Mouse (Mus musculus) retina, postnatal 1 day (tissue): ENCODE results near the gene Ptges3l.
"Not testable (repeated sequence)": the region's sequence is repeated elsewhere in the genome, so short reads cannot be mapped to it uniquely, and the experiment has no call there.

ENCODE experiments used
- DNase-seq: peaks from one replicate; pipeline ENCODE4 v3.0.0-alpha.2; 2012

Gene Ptges3l

DNA sequence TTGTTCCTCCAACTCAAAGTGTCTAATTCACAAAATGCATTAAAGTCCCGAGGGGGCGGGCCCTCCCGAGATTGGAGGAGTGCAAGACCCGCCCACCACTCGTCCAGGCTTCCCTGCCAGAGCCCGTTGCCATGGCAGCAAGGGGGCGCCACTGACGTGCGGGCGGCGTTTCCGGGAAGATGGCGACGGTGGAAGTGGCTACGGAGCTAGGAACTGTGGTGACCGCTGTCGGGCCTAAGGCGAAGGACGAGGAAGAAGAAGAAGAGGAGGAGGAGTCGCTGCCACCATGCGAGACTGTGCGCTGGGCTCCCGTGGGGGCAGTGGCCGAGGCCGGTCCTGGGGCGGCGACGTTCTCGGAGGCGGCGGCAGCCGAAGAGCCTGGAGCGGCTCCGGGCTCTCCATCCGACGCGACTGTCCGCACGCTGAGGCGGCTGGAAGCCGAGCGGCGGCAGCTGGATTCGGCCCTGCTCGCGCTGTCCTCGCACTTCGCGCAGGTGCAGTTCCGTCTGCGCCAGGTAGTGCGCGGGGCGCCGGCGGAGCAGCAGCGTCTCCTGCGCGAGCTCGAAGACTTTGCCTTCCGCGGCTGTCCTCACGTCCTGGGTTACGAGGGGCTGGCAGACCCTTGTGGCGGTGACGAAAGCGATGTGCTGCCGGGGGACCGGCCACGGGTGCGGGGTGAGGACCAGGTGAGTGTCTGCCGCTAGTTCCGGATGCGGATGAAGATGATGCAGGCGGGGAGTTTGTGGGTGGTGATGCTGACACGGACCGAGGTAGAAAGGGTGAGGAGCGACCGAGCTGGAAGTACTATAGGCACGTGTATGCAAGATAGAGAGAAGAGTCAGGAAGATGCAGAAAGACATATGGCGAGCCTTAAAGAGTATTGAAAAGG is at the start of gene Ptges3l, which contains the start of gene Rundc1:
Gene Ptges3l, minus strand, starts transcription at position 409 of the 889 bp plus-strand sequence.
Gene Rundc1, plus strand, starts transcription at position 161 of the 889 bp plus-strand sequence.
- DNase-seq, result peak; percentile 97

GRCm38 (mm10) chr11:101474298-101474697 is 49.2 kb upstream of the Ptges3l start:
- peak; percentile 18 for DNase-seq

GRCm38 (mm10) chr11:101473686-101474085 is 48.6 kb upstream of the Ptges3l start:
- not testable (repeated sequence) for DNase-seq

DNA sequence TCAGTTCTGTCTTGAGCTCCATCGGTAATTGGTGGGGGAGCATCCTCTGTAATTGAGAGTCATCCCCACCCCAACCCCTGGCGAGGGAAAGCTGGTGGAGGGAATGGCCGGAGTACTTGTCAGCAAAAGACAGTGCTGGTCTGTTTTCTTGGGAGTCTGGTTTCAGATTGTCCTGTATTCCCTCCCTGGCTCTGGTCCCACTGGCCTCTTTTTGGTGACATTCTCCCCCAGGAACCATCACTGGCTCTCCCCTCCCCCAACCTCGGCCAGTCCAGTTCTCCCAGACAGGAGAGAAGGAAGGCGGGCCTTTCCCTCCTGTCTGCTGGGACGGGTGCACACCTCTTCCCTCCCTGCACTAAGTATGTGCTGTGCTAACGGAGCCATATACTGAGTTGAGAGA is 47.2 kb upstream of the Ptges3l start:
- DNase-seq, result peak; percentile 44

- peak; percentile 17 for DNase-seq
These were observed 46.8 kb upstream of the Ptges3l start for GRCm38 (mm10) chr11:101471926-101472325.

DNA sequence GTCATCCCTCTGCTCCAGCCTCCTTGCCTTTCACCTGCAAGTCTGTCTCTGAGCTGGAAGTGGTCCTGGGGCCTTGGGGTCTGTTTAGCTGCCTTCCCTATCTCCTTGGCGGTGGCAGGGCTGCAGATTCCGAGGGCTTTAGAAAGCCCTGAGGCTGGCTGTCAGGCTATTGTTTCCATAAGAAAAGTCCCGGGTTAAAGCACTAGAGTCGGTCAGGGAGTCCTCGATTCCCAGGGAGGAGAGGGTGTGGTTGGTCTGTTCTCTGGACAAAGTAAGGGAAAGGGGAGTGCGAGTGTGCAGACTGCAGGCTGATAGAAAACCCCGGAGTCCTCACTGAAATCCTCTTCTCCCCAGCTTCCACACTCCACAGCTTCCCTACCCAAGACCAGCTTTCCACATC is 45.1 kb upstream of the Ptges3l start:
- no peak for DNase-seq

GRCm38 (mm10) chr11:101469155-101469554 is 44.0 kb upstream of the Ptges3l start:
- no peak for DNase-seq

- DNase-seq, result no peak
These were observed 43.6 kb upstream of the Ptges3l start for GRCm38 (mm10) chr11:101468731-101469130.

DNA sequence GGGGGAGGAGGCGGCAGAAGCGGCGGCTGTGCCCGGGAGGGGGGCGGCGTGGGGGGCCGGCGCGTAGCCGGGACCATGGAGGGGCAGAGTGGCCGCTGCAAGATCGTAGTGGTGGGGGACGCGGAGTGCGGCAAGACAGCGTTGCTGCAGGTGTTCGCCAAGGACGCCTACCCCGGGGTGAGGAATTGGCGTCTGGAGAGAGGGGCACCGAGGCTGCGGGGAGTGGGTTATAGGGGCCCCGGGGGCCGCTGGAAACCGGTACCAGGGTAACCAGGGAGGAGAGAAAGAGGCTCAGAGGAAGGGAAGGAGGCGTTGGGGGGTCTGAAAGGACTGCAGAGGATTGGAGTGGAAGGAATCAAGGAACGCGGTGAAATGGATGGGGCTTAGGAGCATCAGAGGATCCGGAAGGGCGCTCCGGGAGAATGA is 43.1 kb upstream of the Ptges3l start:
- DNase-seq, result no peak

DNA sequence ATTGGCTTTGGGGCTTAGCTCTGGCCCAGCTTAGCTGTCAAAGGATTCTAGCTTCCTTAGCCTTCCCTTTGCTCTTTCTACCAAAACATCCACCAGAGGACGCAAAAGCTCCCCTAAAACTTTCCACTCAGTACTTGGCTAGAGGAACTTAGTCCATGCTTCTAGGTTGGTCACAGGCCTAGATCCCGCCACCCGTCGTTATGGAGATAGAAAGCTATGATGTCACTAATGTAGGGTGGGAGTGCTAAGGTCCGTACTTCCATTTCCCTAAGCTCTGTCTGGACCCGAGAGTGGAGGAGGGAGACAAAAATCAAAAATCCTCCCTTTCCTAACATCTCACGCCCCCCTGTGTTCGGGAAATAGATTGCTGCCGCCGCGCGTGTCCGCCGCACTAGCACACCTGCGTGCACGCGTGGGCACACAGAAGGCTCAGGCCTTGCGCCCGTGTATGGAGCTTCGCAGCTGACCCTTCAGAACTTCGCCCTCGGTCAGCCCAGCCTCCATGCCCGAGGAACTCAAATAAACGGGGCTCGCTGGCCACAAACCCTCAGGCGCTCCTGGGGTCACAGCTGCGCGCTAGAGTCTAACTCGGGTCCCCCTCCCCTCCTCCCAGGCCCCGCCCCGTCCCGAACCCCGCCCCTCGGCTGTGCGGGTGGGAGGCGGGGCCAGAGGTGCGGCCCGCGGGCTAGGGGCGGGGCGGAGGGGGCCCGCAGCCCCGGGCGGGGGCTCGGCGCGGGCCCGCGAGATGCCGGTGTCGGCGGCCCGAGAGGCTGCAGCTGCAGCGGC is 42.5 kb upstream of the Ptges3l start:
- peak; percentile 92 for DNase-seq

- DNase-seq, result not testable (repeated sequence)
These were observed 41.4 kb upstream of the Ptges3l start for GRCm38 (mm10) chr11:101466552-101466950.

- peak; percentile 89 for DNase-seq
These were observed 40.9 kb upstream of the Ptges3l start, which contains the start of gene Vat1 for GRCm38 (mm10) chr11:101465869-101466551. Gene Vat1, minus strand, starts transcription at chr11:101466230.

- peak; percentile 68 for DNase-seq
These were observed 40.2 kb upstream of the Ptges3l start for GRCm38 (mm10) chr11:101465101-101465868.

DNA sequence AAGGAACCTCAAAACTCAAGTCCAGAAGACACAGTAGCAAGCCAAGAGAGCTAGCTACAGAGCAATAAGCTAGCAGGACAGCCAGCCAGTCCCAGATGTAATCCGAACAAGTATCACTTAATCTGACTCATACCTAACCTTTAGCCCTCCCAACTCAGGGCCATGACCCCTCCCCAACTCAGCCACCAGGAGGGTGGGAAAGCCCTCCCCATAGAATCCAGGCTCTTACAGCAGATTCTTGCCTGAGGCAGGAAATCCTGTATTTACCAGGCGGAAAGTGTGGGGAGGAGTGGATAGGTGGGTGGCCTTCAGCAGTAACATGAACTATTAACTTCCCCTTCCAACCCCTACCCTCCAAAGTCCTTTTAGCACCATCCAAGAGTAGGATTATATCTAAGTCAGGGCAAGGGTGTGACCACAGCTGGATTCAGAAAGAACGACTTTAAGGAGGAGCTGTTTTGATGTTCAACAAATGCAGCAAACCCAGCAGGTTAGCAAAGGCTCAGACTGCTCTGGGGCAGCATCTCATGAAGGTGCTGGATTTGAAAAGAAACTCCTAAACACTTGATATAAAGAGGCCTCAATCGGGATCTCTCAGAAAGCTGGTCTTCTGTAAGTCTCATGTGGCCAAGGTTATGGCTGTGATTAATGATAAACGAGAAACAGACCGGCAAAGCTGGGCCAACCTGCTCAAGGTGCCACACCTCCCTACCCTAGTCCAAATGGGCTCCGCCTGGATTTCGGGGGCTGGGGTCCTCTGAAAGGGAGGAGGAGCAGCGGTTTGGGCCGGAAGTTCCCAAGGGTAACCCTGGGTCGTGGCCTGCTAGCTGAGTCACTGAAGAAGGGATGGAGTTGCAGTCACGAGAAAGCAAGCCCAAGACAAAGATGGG is 39.3 kb upstream of the Ptges3l start, which contains the start of gene Rnd2:
Gene Rnd2, plus strand, starts transcription at position 789 of the 890 bp plus-strand sequence.
- DNase-seq, result peak; percentile 17

- peak; percentile 88 for DNase-seq
These were observed 37.7 kb upstream of the Ptges3l start for GRCm38 (mm10) chr11:101462583-101463440.

- no peak for DNase-seq
These were observed 37.0 kb upstream of the Ptges3l start for GRCm38 (mm10) chr11:101462141-101462540.

DNA sequence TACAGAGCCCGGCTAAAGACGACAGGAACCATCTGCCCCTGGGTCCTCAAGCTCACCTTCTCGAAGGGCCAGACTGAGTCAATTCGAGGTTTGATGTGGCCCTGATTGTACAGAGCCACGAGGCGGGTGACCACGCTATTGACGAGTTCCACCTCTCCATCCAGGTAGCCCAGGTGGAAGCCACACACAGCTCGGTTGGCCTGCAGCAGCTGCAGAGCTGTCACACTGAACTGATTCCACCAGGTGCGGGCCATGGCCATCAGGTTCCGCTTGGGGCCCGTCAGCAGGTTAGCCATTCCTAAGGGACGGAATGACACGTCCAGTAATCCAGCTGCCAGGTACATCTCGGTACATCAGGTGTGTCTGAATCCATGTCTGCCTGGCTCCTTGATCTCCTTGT is 35.2 kb upstream of the Ptges3l start:
- no peak for DNase-seq

DNA sequence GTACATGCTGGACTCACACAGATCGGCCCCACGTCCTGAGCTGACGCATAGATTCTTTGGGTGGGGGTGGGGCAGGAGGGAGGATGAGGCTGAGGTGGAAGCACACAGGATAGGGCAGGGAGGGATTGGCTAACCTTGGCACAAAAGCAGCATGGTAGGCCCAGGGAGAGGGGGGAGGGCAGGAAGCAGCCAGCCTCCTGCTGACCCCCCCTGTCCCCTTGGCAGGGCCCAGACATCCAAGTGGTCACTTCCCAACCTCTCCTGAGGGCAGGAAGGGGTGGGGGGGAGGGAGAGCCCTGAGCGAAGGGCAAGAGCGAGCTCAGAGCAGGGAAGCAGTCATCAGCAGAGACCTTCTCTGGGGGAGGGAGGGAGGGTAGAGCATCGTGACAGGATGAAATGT is 34.6 kb upstream of the Ptges3l start:
- DNase-seq, result no peak

DNA sequence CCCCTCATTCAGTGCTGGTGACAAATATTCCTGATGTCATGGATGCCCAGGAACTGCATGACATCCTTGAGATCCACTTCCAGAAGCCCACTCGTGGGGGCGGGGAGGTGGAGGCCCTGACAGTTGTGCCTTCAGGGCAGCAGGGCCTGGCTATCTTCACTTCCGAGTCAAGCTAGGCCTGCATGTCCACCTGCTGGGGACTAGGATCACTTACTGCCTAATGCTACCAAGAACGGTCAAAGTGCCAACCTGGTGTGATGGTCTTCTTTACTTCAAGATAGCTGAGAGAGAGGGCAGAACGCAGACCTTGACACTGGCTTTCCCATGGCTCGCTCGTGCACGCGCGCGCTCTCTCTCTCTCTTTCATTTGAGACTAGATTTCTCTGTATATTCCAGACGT is 33.1 kb upstream of the Ptges3l start:
- no peak for DNase-seq

GRCm38 (mm10) chr11:101457631-101458030 is 32.5 kb upstream of the Ptges3l start:
- DNase-seq, result no peak
